Mouse (Mus musculus): ENCODE measurements around the gene Egr2. TPM values are rescaled to one million over a fixed set of nuclear protein-coding genes. Genes with fewer than 3 reads are reported as not detected.

The Egr2 gene
- 2.4 and 2.8 TPM in 2 replicates for polyA plus RNA-seq (2021; fragmentation: Nextera tagmentation)
- long read RNA-seq, experiment 1, partial matches to known transcripts, result 1 of 2 reads
- long read RNA-seq, experiment 1, other reads (novel, unspliced or antisense), result 0 of 2 reads
- long read RNA-seq, experiment 2, transcript Egr2-201 (2 exons, 2,965 nt), result major isoform, 15 of 15 reads
- long read RNA-seq, experiment 2, partial matches to known transcripts, result 0 of 15 reads
- long read RNA-seq, experiment 2, other reads (novel, unspliced or antisense), result 0 of 15 reads

GRCm38 (mm10) chr10:67535256-67535655, at the start of gene Egr2:
Gene Egr2 (plus strand): TSS chr10:67535475.

GRCm38 (mm10) chr10:67548877-67549731, 13.8 kb downstream of the Egr2 start, which contains the start of gene Ado:
Gene Ado (minus strand): TSS chr10:67548955.

Other genes with a start within 250 kb of the Egr2 start
- 69.2 and 116 TPM in 2 replicates for gene Ado, start 13.5 kb downstream of the Egr2 start, polyA plus RNA-seq (2021; fragmentation: Nextera tagmentation)

Data from layer of hippocampus, adult 6 months (tissue).